ENCODE assay signal across 19 mouse cellular contexts in the genomic region with DNA sequence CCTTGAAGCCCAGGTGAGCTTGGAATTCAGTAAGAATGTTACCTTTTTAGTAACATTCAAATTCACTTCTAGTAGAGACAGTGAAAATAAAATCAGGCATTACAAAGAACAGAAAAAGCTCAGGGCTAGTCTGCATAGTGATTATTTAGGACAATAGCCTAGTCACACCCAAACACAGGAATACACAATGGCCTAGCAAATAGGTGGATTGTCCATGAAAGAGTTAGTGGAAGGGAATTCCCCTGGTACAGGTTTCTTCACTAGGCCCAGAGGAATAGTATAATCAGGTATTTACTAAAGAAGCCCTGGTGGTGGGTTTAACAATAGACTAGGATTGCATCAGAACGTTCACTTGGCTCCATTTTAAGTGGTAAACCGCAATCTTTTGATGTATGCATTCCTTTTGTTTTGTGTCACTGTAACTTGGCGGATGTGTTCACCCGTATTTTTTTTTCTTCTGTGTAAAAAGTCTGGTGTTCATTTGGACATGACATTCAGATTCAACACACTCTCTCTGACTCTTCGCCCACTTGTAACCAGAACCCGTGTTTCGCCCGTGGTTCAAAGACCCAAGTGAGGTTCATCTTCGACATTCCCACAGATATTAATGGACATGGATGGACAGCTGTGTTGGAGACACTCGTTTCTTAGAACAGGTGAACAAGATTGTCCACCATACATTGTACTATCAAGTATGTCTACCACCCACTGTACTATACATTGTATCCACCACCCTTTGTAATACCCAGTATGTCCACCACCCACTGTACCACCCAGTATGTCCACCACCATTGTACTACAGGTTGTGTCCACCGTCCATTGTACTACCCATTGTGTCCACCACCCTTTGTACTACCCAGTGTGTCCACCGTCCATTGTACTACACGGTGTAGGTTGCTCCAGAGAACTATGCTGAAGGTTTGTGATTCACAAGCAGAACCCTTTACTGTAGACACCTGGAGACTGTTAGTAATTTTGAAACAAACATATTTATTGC.
A peak's percentile ranks its signal among the peaks of the same experiment; 100 is the strongest.
DNase-seq lines count a peak whose midpoint lies in the region; ATAC-seq lines count a peak whose summit lies in the region.
"Had no signal": no experiment of that assay in that cellular context is flagged by ENCODE, and none has a peak within 500 bp of the region (broad histone marks: within the 10 kb centered on the region; RNA-seq: fewer than 3 reads in every experiment).

No protein-coding gene starts in this region.

- H3K4me1 ChIP-seq in forebrain, embryonic 12.5 days: no peaks in the 10 kb centered on the region
- H3K4me1 ChIP-seq in forebrain, embryonic 10.5 days: no peaks in the 10 kb centered on the region
- H3K4me1 ChIP-seq in midbrain, embryonic 14.5 days (ENCODE audit: control insufficient read depth, insufficient read depth, low read length): no peaks in the 10 kb centered on the region
- no peaks in the 10 kb centered on the region for H3K4me1 ChIP-seq in midbrain, embryonic 10.5 days
- H3K4me1 ChIP-seq in intestine, embryonic 15.5 days (replicated peaks): no peaks in the 10 kb centered on the region
- H3K4me1 ChIP-seq: embryonic facial prominence, embryonic 13.5 days; forebrain, embryonic 13.5 days; hindbrain, embryonic 15.5 days; liver, embryonic 12.5 days; lung, embryonic 15.5 days; neural tube, embryonic 15.5 days had no signal

- DNase-seq in forebrain, embryonic 10.5 days (ENCODE audit: extremely low spot score, low spot score): no peak
- no peak for DNase-seq in midbrain, embryonic 14.5 days
- DNase-seq in midbrain, embryonic 10.5 days (ENCODE audit: low spot score): no peak
- DNase-seq in adipocyte (ENCODE audit: low spot score): peak; percentile 7
- no peak for DNase-seq in lung, postnatal 36 days
- DNase-seq: adrenal gland, adult 8-10 months; cerebellum, adult 11-12 months; cerebellum, postnatal 36 days; kidney, adult 8-10 months; kidney, postnatal 36 days; retina, postnatal 1 day had no signal

- H3K4me3 ChIP-seq in forebrain, embryonic 12.5 days (replicated peaks): no peak overlapping the region
- H3K4me3 ChIP-seq in forebrain, embryonic 10.5 days: no peak overlapping the region
- no peak overlapping the region for H3K4me3 ChIP-seq in midbrain, embryonic 14.5 days (replicated peaks; ENCODE audit: low read depth, low read length)
- H3K4me3 ChIP-seq in midbrain, embryonic 10.5 days: no peak overlapping the region
- H3K4me3 ChIP-seq in intestine, embryonic 15.5 days (replicated peaks): no peak overlapping the region
- H3K4me3 ChIP-seq: embryonic facial prominence, embryonic 13.5 days; forebrain, embryonic 13.5 days; hindbrain, embryonic 15.5 days; liver, embryonic 12.5 days; lung, embryonic 15.5 days; neural tube, embryonic 15.5 days had no signal

- ATAC-seq in forebrain, embryonic 12.5 days (ENCODE audit: low FRiP score): 0 out of 2 replicates have a peak, but pooled peaks have one; percentile 36
- peak; percentile 55; the same call in 1 of the 2 replicates for ATAC-seq in midbrain, embryonic 14.5 days (ENCODE audit: low FRiP score, low TSS enrichment)
- no peak for ATAC-seq in intestine, embryonic 15.5 days
- ATAC-seq: forebrain, embryonic 13.5 days; liver, embryonic 12.5 days had no signal

- H3K36me3 ChIP-seq in forebrain, embryonic 12.5 days (replicated peaks): no peaks in the 10 kb centered on the region
- no peaks in the 10 kb centered on the region for H3K36me3 ChIP-seq in forebrain, embryonic 10.5 days (replicated peaks)
- H3K36me3 ChIP-seq in midbrain, embryonic 14.5 days (ENCODE audit: control insufficient read depth, insufficient read depth, low read length): no peaks in the 10 kb centered on the region
- no peaks in the 10 kb centered on the region for H3K36me3 ChIP-seq in midbrain, embryonic 10.5 days
- H3K36me3 ChIP-seq in intestine, embryonic 15.5 days: no peaks in the 10 kb centered on the region
- H3K36me3 ChIP-seq: embryonic facial prominence, embryonic 13.5 days; hindbrain, embryonic 15.5 days; liver, embryonic 12.5 days; lung, embryonic 15.5 days; neural tube, embryonic 15.5 days had no signal

- H3K4me2 ChIP-seq in forebrain, embryonic 12.5 days: no peak overlapping the region
- no peak overlapping the region for H3K4me2 ChIP-seq in midbrain, embryonic 14.5 days (ENCODE audit: low read length)
- H3K4me2 ChIP-seq in intestine, embryonic 15.5 days (replicated peaks): no peak overlapping the region
- H3K4me2 ChIP-seq: embryonic facial prominence, embryonic 13.5 days; forebrain, embryonic 13.5 days; hindbrain, embryonic 15.5 days; liver, embryonic 12.5 days; lung, embryonic 15.5 days; neural tube, embryonic 15.5 days had no signal

- no peaks in the 10 kb centered on the region for H3K9me3 ChIP-seq in forebrain, embryonic 12.5 days
- H3K9me3 ChIP-seq in forebrain, embryonic 10.5 days: no peaks in the 10 kb centered on the region
- no peaks in the 10 kb centered on the region for H3K9me3 ChIP-seq in midbrain, embryonic 14.5 days (ENCODE audit: control insufficient read depth, low read length)
- no peaks in the 10 kb centered on the region for H3K9me3 ChIP-seq in midbrain, embryonic 10.5 days (replicated peaks)
- no peaks in the 10 kb centered on the region for H3K9me3 ChIP-seq in intestine, embryonic 15.5 days
- H3K9me3 ChIP-seq: embryonic facial prominence, embryonic 13.5 days; hindbrain, embryonic 15.5 days; liver, embryonic 12.5 days; lung, embryonic 15.5 days; neural tube, embryonic 15.5 days had no signal

- H3K9ac ChIP-seq in forebrain, embryonic 12.5 days: no peak overlapping the region
- no peak overlapping the region for H3K9ac ChIP-seq in midbrain, embryonic 14.5 days (replicated peaks; ENCODE audit: low read length)
- no peak overlapping the region for H3K9ac ChIP-seq in intestine, embryonic 15.5 days
- H3K9ac ChIP-seq: embryonic facial prominence, embryonic 13.5 days; forebrain, embryonic 13.5 days; hindbrain, embryonic 15.5 days; liver, embryonic 12.5 days; lung, embryonic 15.5 days; neural tube, embryonic 15.5 days had no signal

- 87% methylated on average over 13 of the region's 13 CpGs for WGBS in forebrain, embryonic 12.5 days
- WGBS in forebrain, embryonic 10.5 days: 92% methylated on average over 13 of the region's 13 CpGs
- WGBS in midbrain, embryonic 14.5 days: 90% methylated on average over 13 of the region's 13 CpGs
- 87% methylated on average over 13 of the region's 13 CpGs for WGBS in midbrain, embryonic 10.5 days
- 88% methylated on average over 13 of the region's 13 CpGs for WGBS in intestine, embryonic 15.5 days

- H3K27ac ChIP-seq in forebrain, embryonic 12.5 days: no peak overlapping the region
- no peak overlapping the region for H3K27ac ChIP-seq in forebrain, embryonic 10.5 days
- H3K27ac ChIP-seq in midbrain, embryonic 14.5 days (replicated peaks; ENCODE audit: low read depth, low read length): no peak overlapping the region
- H3K27ac ChIP-seq in midbrain, embryonic 10.5 days (replicated peaks): no peak overlapping the region
- no peak overlapping the region for H3K27ac ChIP-seq in intestine, embryonic 15.5 days
- H3K27ac ChIP-seq: embryonic facial prominence, embryonic 13.5 days; forebrain, embryonic 13.5 days; hindbrain, embryonic 15.5 days; liver, embryonic 12.5 days; lung, embryonic 15.5 days; neural tube, embryonic 15.5 days had no signal

- H3K27me3 ChIP-seq in forebrain, embryonic 12.5 days: no peaks in the 10 kb centered on the region
- no peaks in the 10 kb centered on the region for H3K27me3 ChIP-seq in forebrain, embryonic 10.5 days (ENCODE audit: poor library complexity, severe bottlenecking)
- no peaks in the 10 kb centered on the region for H3K27me3 ChIP-seq in midbrain, embryonic 14.5 days (ENCODE audit: control insufficient read depth, insufficient read depth, low read length)
- H3K27me3 ChIP-seq in midbrain, embryonic 10.5 days (ENCODE audit: low read depth, poor library complexity, severe bottlenecking): no peaks in the 10 kb centered on the region
- no peaks in the 10 kb centered on the region for H3K27me3 ChIP-seq in intestine, embryonic 15.5 days (replicated peaks)
- H3K27me3 ChIP-seq: embryonic facial prominence, embryonic 13.5 days; forebrain, embryonic 13.5 days; hindbrain, embryonic 15.5 days; liver, embryonic 12.5 days; lung, embryonic 15.5 days; neural tube, embryonic 15.5 days had no signal
